23 mouse cellular contexts compared by ENCODE assay signal in the genomic region with DNA sequence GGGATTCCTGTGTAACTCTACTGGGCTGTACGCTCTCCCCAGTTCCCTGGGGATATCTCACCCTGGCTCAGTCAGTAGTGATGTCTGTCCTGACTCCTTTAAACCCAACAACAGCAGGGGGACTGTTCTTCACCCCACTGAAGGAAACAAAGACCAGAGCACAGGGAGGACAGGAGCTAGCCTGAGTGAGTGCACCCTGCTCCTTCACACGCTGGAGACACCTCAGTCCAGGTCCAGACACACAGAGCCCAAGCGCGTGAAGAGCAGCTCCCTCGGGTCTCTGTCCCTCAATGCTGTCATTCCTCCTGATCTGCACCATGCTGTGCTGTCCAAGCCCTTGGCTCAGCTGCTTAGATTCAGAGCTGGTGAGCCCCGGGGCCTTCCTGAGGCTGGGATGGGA. TPM values are rescaled to one million over a fixed set of nuclear protein-coding genes. Genes with fewer than 3 reads are reported as not detected.
A peak's percentile ranks its signal among the peaks of the same experiment; 100 is the strongest.
DNase-seq lines count a peak whose midpoint lies in the region; ATAC-seq and TF ChIP-seq lines count a peak whose summit lies in the region.
"Had no signal": no experiment of that assay in that cellular context is flagged by ENCODE, and none has a peak within 500 bp of the region (broad histone marks: within the 10 kb centered on the region; RNA-seq: fewer than 3 reads in every experiment).

No protein-coding gene starts in this region.

- no peaks in the 10 kb centered on the region for H3K9me3 ChIP-seq in hindbrain, embryonic 10.5 days
- no peaks in the 10 kb centered on the region for H3K9me3 ChIP-seq in hindbrain, embryonic 14.5 days (ENCODE audit: control insufficient read depth, low read length)
- no peaks in the 10 kb centered on the region for H3K9me3 ChIP-seq in lung, embryonic 16.5 days (ENCODE audit: control insufficient read depth, low read length)
- H3K9me3 ChIP-seq: limb, embryonic 12.5 days; stomach, embryonic 15.5 days had no signal

- DNase-seq in cerebellum, adult 2 months: no peak
- DNase-seq in cerebellum, adult 11-12 months: no peak
- no peak for DNase-seq in hindbrain, embryonic 10.5 days (ENCODE audit: low spot score)
- no peak for DNase-seq in hindbrain, embryonic 14.5 days (ENCODE audit: low spot score)
- DNase-seq in lung, postnatal 14 days: no peak
- DNase-seq in c-Kit-positive CD71-positive TER-119-positive erythroid progenitor cells, embryonic 14.5 days (ENCODE audit: low spot score): no peak
- DNase-seq: adrenal gland, postnatal 36 days; gastrocnemius, postnatal 36 days; kidney, postnatal 25 days; thymus, adult 2 months; thymus, postnatal 4 days had no signal

- peaks cover 29% of the 10 kb centered on the region for H3K4me1 ChIP-seq in cerebellum, adult 2 months (ENCODE audit: control insufficient read depth, insufficient read depth, low read length)
- peaks cover 41% of the 10 kb centered on the region for H3K4me1 ChIP-seq in hindbrain, embryonic 10.5 days (replicated peaks)
- H3K4me1 ChIP-seq in hindbrain, embryonic 14.5 days (replicated peaks; ENCODE audit: control insufficient read depth, insufficient read depth, low read length): 0 out of 2 replicates have a peak, but pooled peaks cover 12% of the 10 kb centered on the region
- peaks cover 41% of the 10 kb centered on the region for H3K4me1 ChIP-seq in lung, embryonic 16.5 days (replicated peaks; ENCODE audit: control insufficient read depth, insufficient read depth, low read length)
- H3K4me1 ChIP-seq in embryonic fibroblast, embryonic 13.5 days (ENCODE audit: control insufficient read depth, insufficient read depth, low read length): peaks cover 19% of the 10 kb centered on the region

- no peak overlapping the region for H3K9ac ChIP-seq in hindbrain, embryonic 14.5 days
- H3K9ac ChIP-seq in lung, embryonic 16.5 days (ENCODE audit: low read length): no peak overlapping the region
- H3K9ac ChIP-seq: limb, embryonic 12.5 days; liver, embryonic 14.5 days; stomach, embryonic 15.5 days had no signal

- no peaks in the 10 kb centered on the region for H3K27me3 ChIP-seq in cerebellum, adult 2 months (ENCODE audit: control insufficient read depth, insufficient read depth, low read length)
- H3K27me3 ChIP-seq in hindbrain, embryonic 10.5 days (ENCODE audit: insufficient read depth, poor library complexity, severe bottlenecking): no peaks in the 10 kb centered on the region
- no peaks in the 10 kb centered on the region for H3K27me3 ChIP-seq in hindbrain, embryonic 14.5 days (ENCODE audit: control insufficient read depth, insufficient read depth, low read length)
- H3K27me3 ChIP-seq in lung, embryonic 16.5 days (ENCODE audit: control insufficient read depth, insufficient read depth, low read depth, low read length): no peaks in the 10 kb centered on the region
- H3K27me3 ChIP-seq: limb, embryonic 12.5 days; stomach, embryonic 15.5 days had no signal

- TF ChIP-seq POLR2A in cerebellum, adult 2 months (IDR thresholded peaks at IDR 0.05; ENCODE audit: borderline replicate concordance, insufficient read depth, low read length): no peak
- TF ChIP-seq POLR2A in embryonic fibroblast, embryonic 13.5 days (IDR thresholded peaks at IDR 0.05; ENCODE audit: low read depth, low read length): no peak

- H3K36me3 ChIP-seq in hindbrain, embryonic 10.5 days: no peaks in the 10 kb centered on the region
- no peaks in the 10 kb centered on the region for H3K36me3 ChIP-seq in hindbrain, embryonic 14.5 days (replicated peaks; ENCODE audit: control insufficient read depth, insufficient read depth)
- no peaks in the 10 kb centered on the region for H3K36me3 ChIP-seq in lung, embryonic 16.5 days (ENCODE audit: control insufficient read depth, insufficient read depth, low read length)
- H3K36me3 ChIP-seq: limb, embryonic 12.5 days; stomach, embryonic 15.5 days had no signal

- 0 out of 2 replicates have a peak overlapping the region, but pooled peaks have one; percentile 15 for H3K27ac ChIP-seq in cerebellum, adult 2 months (ENCODE audit: insufficient read depth, low read length)
- H3K27ac ChIP-seq in hindbrain, embryonic 10.5 days: 0 out of 2 replicates have a peak overlapping the region, but pooled peaks have one; percentile 6
- no peak overlapping the region for H3K27ac ChIP-seq in hindbrain, embryonic 14.5 days
- peak overlapping the region; percentile 23; the same call in 1 of the 2 replicates for H3K27ac ChIP-seq in lung, embryonic 16.5 days (ENCODE audit: low read length)
- H3K27ac ChIP-seq in embryonic fibroblast, embryonic 13.5 days (ENCODE audit: insufficient read depth, low read length): peak overlapping the region; percentile 27
- H3K27ac ChIP-seq: layer of hippocampus, adult 2 months; limb, embryonic 12.5 days; liver, embryonic 14.5 days; stomach, embryonic 15.5 days had no signal

- whole genome bisulfite sequencing in cerebellum, adult 2 months: 35% methylated on average over 6 of the region's 6 CpGs
- WGBS in hindbrain, embryonic 10.5 days: 71% methylated on average over 6 of the region's 6 CpGs
- 72% methylated on average over 6 of the region's 6 CpGs for WGBS in hindbrain, embryonic 14.5 days
- 62% methylated on average over 6 of the region's 6 CpGs for WGBS in lung, embryonic 16.5 days

- TF ChIP-seq CTCF in cerebellum, adult 2 months (IDR thresholded peaks at IDR 0.05; ENCODE audit: borderline replicate concordance, insufficient read depth, low read depth, low read length): no peak
- no peak for TF ChIP-seq CTCF in embryonic fibroblast, embryonic 13.5 days (IDR thresholded peaks at IDR 0.05; ENCODE audit: borderline replicate concordance, insufficient read depth, low read length)

- no peak overlapping the region for H3K4me3 ChIP-seq in cerebellum, adult 2 months (replicated peaks; ENCODE audit: insufficient read depth, low read depth, low read length)
- no peak overlapping the region for H3K4me3 ChIP-seq in hindbrain, embryonic 10.5 days
- H3K4me3 ChIP-seq in hindbrain, embryonic 14.5 days (replicated peaks; ENCODE audit: low read length): no peak overlapping the region
- H3K4me3 ChIP-seq in lung, embryonic 16.5 days (ENCODE audit: low read length): no peak overlapping the region
- no peak overlapping the region for H3K4me3 ChIP-seq in embryonic fibroblast, embryonic 13.5 days (ENCODE audit: insufficient read depth, low read length)
- H3K4me3 ChIP-seq: layer of hippocampus, adult 2 months; limb, embryonic 12.5 days; stomach, embryonic 15.5 days had no signal

- H3K4me2 ChIP-seq in hindbrain, embryonic 14.5 days (replicated peaks): no peak overlapping the region
- H3K4me2 ChIP-seq in lung, embryonic 16.5 days (ENCODE audit: low read depth, low read length): no peak overlapping the region
- H3K4me2 ChIP-seq: heart, embryonic 11.5 days; limb, embryonic 12.5 days; midbrain, embryonic 11.5 days; stomach, embryonic 15.5 days had no signal

- ATAC-seq in hindbrain, embryonic 14.5 days (ENCODE audit: low FRiP score): no peak
- ATAC-seq in lung, embryonic 16.5 days (ENCODE audit: low read depth): no peak
- ATAC-seq: forebrain, embryonic 14.5 days; intestine, postnatal 0 days had no signal

RNA-seq across cellular contexts. Expression of a gene that starts 2.9 kb away (rescaled TPM):
- polyA plus RNA-seq in cerebellum, adult 2 months (2012; rRNA removed): 7.0 and 8.0 TPM in 2 replicates
- 0.71 and 0.81 TPM in 2 replicates for polyA plus RNA-seq in hindbrain, embryonic 10.5 days (2016; fragmentation: Nextera tagmentation; extraction: Ambion mirVana)
- polyA plus RNA-seq in hindbrain, embryonic 14.5 days (2014; fragmentation: Nextera tagmentation; extraction: Ambion mirVana): 2.4 and 3.3 TPM in 2 replicates
- polyA plus RNA-seq in lung, embryonic 16.5 days (2015; fragmentation: Nextera tagmentation; extraction: Ambion mirVana): 5.4 and 5.9 TPM in 2 replicates
- 3.8 and 4.3 TPM in 2 replicates for polyA plus RNA-seq in embryonic fibroblast, embryonic 13.5 days (2011; ENCODE audit: insufficient read length, low read depth, missing spikeins)

RNA-seq across cellular contexts. Expression of a gene that starts 8.3 kb away (rescaled TPM):
- polyA plus RNA-seq in cerebellum, adult 2 months (2012; rRNA removed): 14.3 and 14.5 TPM in 2 replicates
- polyA plus RNA-seq in hindbrain, embryonic 10.5 days (2016; fragmentation: Nextera tagmentation; extraction: Ambion mirVana): 6.3 and 8.8 TPM in 2 replicates
- polyA plus RNA-seq in hindbrain, embryonic 14.5 days (2014; fragmentation: Nextera tagmentation; extraction: Ambion mirVana): 9.7 and 10.4 TPM in 2 replicates
- 21.7 and 21.9 TPM in 2 replicates for polyA plus RNA-seq in lung, embryonic 16.5 days (2015; fragmentation: Nextera tagmentation; extraction: Ambion mirVana)
- polyA plus RNA-seq in embryonic fibroblast, embryonic 13.5 days (2011; ENCODE audit: insufficient read length, low read depth, missing spikeins): 34.5 and 44.9 TPM in 2 replicates

RNA-seq across cellular contexts. Expression of a gene that starts 14.1 kb away (rescaled TPM):
- polyA plus RNA-seq in cerebellum, adult 2 months (2012; rRNA removed): 363 and 369 TPM in 2 replicates
- 241 and 279 TPM in 2 replicates for polyA plus RNA-seq in hindbrain, embryonic 10.5 days (2016; fragmentation: Nextera tagmentation; extraction: Ambion mirVana)
- polyA plus RNA-seq in hindbrain, embryonic 14.5 days (2014; fragmentation: Nextera tagmentation; extraction: Ambion mirVana): 310 and 332 TPM in 2 replicates
- polyA plus RNA-seq in lung, embryonic 16.5 days (2015; fragmentation: Nextera tagmentation; extraction: Ambion mirVana): 285 and 290 TPM in 2 replicates
- polyA plus RNA-seq in embryonic fibroblast, embryonic 13.5 days (2011; ENCODE audit: insufficient read length, low read depth, missing spikeins): 97.0 and 108 TPM in 2 replicates

RNA-seq across cellular contexts. Expression of a gene that starts 19.8 kb away (rescaled TPM):
- 29.9 and 32.3 TPM in 2 replicates for polyA plus RNA-seq in cerebellum, adult 2 months (2012; rRNA removed)
- 21.6 and 21.9 TPM in 2 replicates for polyA plus RNA-seq in hindbrain, embryonic 10.5 days (2016; fragmentation: Nextera tagmentation; extraction: Ambion mirVana)
- polyA plus RNA-seq in hindbrain, embryonic 14.5 days (2014; fragmentation: Nextera tagmentation; extraction: Ambion mirVana): 11.6 and 13.3 TPM in 2 replicates
- polyA plus RNA-seq in lung, embryonic 16.5 days (2015; fragmentation: Nextera tagmentation; extraction: Ambion mirVana): 56.8 and 60.5 TPM in 2 replicates
- polyA plus RNA-seq in embryonic fibroblast, embryonic 13.5 days (2011; ENCODE audit: insufficient read length, low read depth, missing spikeins): 56.8 and 60.7 TPM in 2 replicates

RNA-seq across cellular contexts. Expression of a gene that starts 31.8 kb away (rescaled TPM):
- polyA plus RNA-seq in cerebellum, adult 2 months (2012; rRNA removed): 0.11 and 0.21 TPM in 2 replicates
- not detected in 2 replicates for polyA plus RNA-seq in hindbrain, embryonic 10.5 days (2016; fragmentation: Nextera tagmentation; extraction: Ambion mirVana)
- polyA plus RNA-seq in hindbrain, embryonic 14.5 days (2014; fragmentation: Nextera tagmentation; extraction: Ambion mirVana): not detected in 2 replicates
- 0.18 and 0.24 TPM in 2 replicates for polyA plus RNA-seq in lung, embryonic 16.5 days (2015; fragmentation: Nextera tagmentation; extraction: Ambion mirVana)
- polyA plus RNA-seq in embryonic fibroblast, embryonic 13.5 days (2011; ENCODE audit: insufficient read length, low read depth, missing spikeins): not detected in 2 replicates
- polyA plus RNA-seq: forebrain, embryonic 14.5 days; heart, embryonic 11.5 days; hindbrain, embryonic 11.5 days; intestine, postnatal 0 days; limb, embryonic 12.5 days; midbrain, embryonic 11.5 days; midbrain, postnatal 0 days had no signal
